Mouse (Mus musculus): ENCODE data around the gene Prex1.
A peak's percentile ranks its signal among the peaks of the same experiment; 100 is the strongest.

The Prex1 gene

GRCm38 (mm10) chr2:166615338-166616075 is 98.1 kb downstream of the Prex1 start:
- peak; percentile 49 for DNase-seq (ENCODE audit: extremely low read depth, insufficient read length, low spot score)

- no peak for DNase-seq (ENCODE audit: extremely low read depth, insufficient read length, low spot score)
These were observed 103.4 kb downstream of the Prex1 start for GRCm38 (mm10) chr2:166610271-166610670.

DNA sequence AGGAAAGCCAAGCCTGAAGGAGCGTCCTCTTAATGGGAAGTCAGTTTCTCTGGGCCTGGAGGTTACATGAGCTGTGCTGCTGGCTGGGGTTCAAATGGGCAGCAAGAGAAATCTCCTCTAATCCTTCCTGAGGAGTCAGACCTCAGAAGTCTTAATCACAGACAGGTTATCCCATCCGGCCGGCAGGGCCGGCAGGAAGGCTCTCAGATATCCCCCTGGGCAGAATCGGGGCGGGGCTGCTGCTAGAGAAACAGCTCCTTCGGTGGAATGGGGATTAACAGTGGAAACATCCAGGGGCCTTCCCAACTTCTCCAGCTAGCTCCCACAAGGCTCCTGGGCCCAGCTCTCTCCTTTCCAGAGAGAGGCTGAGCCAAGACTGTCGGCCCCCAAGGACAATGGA is 105.1 kb downstream of the Prex1 start:
- DNase-seq (ENCODE audit: extremely low read depth, insufficient read length, low spot score): no peak

DNA sequence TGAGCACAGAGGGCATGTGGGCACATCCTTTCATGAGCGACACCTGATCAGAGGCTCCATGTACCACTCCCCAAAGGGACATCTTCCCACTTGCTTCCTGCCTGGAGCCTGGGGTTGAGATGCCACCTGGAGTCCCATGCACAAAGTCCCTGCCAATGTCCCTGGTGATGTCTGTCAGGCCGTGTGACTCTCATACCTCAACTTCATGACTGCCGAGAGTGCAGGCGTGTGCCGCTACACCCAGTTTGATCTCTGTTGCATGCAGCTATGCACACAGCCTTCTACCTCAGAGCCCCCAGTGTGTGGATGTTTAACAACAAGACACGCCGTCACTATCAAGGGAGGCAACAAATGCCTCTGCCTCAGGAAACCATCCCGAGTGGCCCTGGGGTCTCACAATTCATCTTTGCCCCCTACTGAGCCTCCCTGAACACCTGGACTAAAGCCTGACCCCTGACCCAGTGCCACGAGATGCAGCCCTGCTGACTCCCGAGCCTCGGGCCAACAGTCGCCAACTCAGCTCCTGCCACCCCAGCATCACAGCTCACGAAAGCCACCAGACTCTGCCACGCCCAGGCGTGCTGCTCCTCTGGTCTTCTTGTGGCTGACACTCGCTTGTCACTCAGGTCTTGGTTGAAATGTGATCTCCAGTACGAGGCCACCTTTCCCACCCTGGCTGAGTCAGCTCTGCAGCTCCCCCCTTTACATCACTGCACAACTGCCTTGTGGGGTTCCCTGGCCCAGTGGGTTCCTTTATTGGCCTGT is 107.0 kb downstream of the Prex1 start:
- DNase-seq (ENCODE audit: extremely low read depth, insufficient read length, low spot score): no peak

DNA sequence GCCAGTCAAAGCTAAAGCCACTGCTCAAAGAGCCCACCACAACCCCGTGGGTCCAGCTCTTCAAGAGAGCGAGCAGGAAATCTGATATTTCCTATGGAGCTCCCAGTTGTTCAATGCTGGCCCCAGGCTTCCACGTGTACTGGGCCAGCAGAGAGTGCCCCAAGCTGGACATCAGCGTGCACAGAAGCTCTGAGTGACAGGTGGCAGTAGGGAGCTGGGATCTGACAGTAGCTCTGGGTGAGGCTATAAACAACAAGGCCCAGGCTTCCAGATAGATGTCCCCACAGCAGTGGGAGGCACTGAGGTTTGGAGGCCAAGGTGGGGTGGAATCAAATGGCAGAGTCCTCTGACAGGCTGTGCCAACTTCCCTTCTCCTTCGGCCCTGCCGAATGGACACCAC is 107.6 kb downstream of the Prex1 start:
- DNase-seq (ENCODE audit: extremely low read depth, insufficient read length, low spot score): no peak

GRCm38 (mm10) chr2:166605164-166605831 is 108.3 kb downstream of the Prex1 start:
- no peak for DNase-seq (ENCODE audit: extremely low read depth, insufficient read length, low spot score)

DNA sequence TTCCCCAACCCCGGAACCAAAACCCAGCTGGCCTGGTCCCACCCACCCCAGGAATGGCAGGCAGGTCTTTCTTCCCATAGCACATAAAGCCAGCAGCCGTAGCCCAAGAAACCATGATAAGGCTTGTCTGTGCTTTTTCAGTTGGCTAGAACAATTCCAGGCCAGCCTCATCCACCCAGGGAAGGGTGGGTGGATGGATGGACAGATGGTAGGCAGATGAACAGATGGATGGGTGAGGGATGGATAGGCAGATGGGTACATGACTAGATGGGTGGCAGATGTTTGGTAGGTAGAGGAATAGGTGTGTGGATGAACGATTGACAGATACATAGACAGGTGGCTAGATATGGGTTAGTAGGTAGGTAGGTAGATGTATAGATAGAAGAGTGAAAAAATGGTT is 110.7 kb downstream of the Prex1 start:
- no peak for DNase-seq (ENCODE audit: extremely low read depth, insufficient read length, low spot score)

GRCm38 (mm10) chr2:166601420-166601819 is 112.2 kb downstream of the Prex1 start:
- DNase-seq (ENCODE audit: extremely low read depth, insufficient read length, low spot score): no peak

DNA sequence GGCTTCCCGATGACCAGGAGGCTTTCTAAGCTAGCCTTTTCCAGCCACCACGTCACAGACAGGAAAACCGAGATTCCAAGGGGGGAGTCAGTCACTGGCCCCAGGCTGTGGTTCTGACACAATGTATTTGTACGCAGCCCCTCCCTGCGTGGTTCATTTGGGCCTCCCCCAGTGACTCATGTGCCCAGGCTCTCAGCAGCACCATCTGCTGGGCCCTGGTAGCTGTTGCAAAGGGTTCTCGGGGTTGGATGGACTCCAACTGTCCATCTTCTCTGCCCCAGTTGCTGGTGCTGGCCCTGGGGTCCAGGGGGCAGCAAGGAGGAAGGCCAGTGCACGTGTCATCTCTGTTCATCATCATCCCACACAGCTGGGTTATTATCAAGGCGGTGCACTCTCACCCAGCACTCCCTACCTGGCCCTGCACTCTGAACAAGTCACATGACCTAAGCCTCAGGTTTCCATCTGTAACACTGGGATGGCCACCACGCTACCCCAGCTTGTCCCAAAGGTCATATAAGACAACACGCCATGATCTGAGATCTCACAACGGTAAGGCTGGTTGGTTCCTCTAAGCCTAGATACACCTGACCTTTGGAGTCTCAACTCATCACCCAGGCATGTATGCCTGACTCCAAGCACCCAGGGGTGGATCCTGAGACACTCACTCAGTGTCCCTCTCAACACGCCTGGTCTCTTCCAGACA is 115.0 kb downstream of the Prex1 start:
- DNase-seq (ENCODE audit: extremely low read depth, insufficient read length, low spot score): no peak

- no peak for DNase-seq (ENCODE audit: extremely low read depth, insufficient read length, low spot score)
These were observed 115.9 kb downstream of the Prex1 start for GRCm38 (mm10) chr2:166597763-166598162.

GRCm38 (mm10) chr2:166592034-166592912 is 121.4 kb downstream of the Prex1 start:
- peak; percentile 69 for DNase-seq (ENCODE audit: extremely low read depth, insufficient read length, low spot score)

DNA sequence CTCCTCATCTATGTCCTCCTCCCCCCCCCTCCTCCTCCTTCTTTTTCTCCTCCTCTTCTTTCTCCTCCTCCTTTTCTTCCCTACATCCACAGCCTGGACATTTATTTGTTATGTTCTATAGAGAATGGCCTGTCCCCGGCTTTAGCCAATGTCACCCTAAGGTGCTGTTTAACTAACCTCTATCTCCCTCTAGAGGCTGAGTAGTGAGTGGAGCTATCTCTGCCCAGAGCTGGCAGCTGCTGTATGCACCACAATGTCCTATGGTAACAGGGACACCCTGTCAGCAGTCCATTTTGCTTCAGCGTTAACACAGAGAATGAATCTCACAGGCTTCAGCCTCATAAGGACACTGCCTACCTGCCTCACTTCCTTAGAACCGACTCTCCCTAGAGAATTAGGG is 129.1 kb downstream of the Prex1 start:
- DNase-seq (ENCODE audit: extremely low read depth, insufficient read length, low spot score): no peak

DNA sequence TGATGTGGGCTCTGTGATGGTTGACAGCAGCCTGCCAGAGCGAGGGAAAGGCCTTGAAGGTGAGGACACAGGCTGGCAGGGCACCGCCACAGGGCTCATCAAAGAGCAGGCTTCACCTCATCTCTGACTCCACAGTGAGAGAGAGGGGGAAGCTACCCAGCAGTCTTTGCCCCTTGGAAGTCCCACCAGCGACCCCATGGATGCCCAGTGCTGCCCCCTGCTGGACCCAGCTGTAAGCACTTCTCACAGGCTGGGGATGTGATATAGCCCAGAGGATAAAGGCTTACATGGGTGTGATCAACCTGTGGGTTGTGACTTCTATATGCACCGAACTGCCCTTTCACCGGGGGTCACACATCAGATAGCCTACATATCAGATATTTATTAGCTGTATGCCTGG is 130.3 kb downstream of the Prex1 start:
- DNase-seq (ENCODE audit: extremely low read depth, insufficient read length, low spot score): no peak

DNA sequence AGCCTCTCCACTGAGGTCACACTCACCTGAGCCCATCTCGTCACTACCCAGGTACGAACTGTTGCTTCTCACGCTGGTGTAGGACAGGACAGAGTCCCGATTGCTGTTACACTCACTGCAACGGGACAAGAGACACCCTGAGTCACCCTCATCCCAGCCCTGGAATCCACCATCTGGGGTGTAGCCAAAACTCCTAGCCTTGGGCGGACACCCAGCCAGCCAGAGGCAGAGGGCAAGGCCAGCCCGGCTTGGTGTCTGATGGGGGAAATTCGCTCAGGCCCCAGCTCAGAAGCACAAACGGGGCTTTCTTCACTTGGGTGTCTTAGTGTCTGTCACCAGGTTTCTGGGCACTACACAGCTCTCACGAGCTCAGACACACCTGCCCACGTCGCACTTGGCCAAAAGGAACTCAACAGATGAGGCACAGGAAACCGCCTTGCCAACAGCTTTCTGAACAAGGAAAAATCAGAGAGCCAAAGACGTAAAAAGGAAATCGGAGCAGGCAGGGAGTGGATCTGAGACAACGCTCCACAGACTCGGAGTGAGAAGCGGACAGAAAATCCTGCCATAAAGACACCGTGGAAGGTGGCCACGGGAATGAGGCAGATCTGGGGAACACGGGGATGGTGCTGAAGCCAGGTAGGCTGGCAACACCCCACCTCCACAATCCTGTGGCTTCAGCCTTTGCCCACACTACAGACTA is 131.6 kb downstream of the Prex1 start:
- DNase-seq (ENCODE audit: extremely low read depth, insufficient read length, low spot score): peak; percentile 60

- no peak for DNase-seq (ENCODE audit: extremely low read depth, insufficient read length, low spot score)
These were observed 133.8 kb downstream of the Prex1 start for GRCm38 (mm10) chr2:166579793-166580192.

GRCm38 (mm10) chr2:166579361-166579760 is 134.3 kb downstream of the Prex1 start:
- no peak for DNase-seq (ENCODE audit: extremely low read depth, insufficient read length, low spot score)

DNA sequence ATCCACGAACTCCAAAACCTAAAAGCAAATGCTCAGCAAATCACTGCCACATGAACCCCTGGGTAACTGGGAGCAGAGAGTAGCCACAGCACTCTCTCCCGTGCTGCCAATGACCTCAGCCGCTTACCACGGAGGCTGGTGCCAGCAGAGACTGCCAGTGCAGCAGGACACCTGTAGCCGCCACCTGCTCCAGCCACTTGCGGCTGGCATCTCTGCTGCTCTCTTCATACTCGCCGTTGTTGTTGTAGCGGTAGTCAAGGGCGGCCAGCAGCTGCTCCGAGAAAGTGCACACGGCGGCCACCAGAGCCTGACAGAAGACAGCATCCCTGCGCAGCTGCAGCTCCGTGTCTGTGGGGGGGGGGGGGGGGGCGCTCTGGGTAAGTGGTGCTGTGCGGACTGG is 138.2 kb downstream of the Prex1 start:
- no peak for DNase-seq (ENCODE audit: extremely low read depth, insufficient read length, low spot score)

DNA sequence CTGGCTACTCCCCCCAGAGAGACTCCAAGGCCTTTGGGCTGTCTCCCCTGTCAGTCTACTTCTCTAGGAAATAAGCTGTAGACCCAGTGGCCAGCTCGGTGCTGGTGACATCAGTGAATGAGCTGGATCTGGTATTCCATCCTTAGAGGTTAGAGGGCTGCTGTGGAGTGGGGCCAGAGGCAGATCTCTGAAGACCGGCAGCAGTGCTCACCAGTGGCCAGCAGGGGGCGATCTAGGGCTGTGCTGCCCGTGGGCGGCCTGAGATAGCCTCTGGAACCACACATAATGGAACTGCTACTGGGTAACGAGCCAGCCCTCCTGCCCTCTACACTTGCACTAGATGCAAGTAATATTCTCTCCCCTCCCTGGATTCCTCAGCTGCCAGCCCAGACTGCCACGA is 138.7 kb downstream of the Prex1 start:
- peak; percentile 50 for DNase-seq (ENCODE audit: extremely low read depth, insufficient read length, low spot score)

GRCm38 (mm10) chr2:166573621-166574020 is 140.0 kb downstream of the Prex1 start:
- DNase-seq (ENCODE audit: extremely low read depth, insufficient read length, low spot score): no peak
